Mouse (Mus musculus): ENCODE measurements around the gene Gm9376. TPM values are rescaled to one million over a fixed set of nuclear protein-coding genes. Genes with fewer than 3 reads are reported as not detected.

Gm9376 gene
- polyA plus RNA-seq, 1 experiment from 2014 or later: not detected

DNA sequence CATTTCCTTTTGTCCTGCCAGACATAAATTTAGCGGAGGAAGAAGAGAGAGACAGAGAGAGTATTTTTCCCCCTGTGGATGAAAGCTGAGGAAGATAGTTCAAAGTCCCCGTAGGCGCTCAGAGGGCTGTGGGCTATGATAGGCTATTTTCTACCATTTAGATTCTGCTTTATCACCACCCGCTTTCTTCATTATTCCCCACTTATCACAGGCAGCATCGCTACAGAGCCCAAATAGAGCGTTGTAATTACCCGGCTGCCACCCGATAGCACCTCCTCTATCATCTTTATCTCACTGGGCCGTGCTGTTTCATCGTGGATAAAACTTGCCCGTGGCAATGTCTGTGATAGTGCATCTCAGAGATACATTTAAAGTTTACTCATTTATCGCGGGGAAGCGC, 35.8 kb downstream of the Gm9376 start:
- 88% methylated on average over 14 of the region's 14 CpGs for WGBS
- DNase-seq (ENCODE audit: low spot score) (no peak), ATAC-seq (replicated peaks; ENCODE audit: low FRiP score) (no peak)
- Histone ChIP-seq H3K4me3 (ENCODE audit: low read depth, low read length) (no peak overlapping the region), H3K9me3 (ENCODE audit: control insufficient read depth, low read length) (no peaks in the 10 kb centered on the region), H3K9ac (ENCODE audit: low read length) (no peak overlapping the region), H3K27me3 (ENCODE audit: control insufficient read depth, insufficient read depth, low read length) (no peaks in the 10 kb centered on the region), H3K4me2 (ENCODE audit: low read depth, low read length, severe bottlenecking) (no peak overlapping the region), H3K27ac (ENCODE audit: low read depth, low read length) (no peak overlapping the region), H3K4me1 (replicated peaks; ENCODE audit: control insufficient read depth, insufficient read depth, low read length) (no peaks in the 10 kb centered on the region), H3K36me3 (ENCODE audit: control insufficient read depth, insufficient read depth, low read length) (no peaks in the 10 kb centered on the region)

- no peak overlapping the region for H3K4me2 ChIP-seq (ENCODE audit: low read depth, low read length, severe bottlenecking)
- no peak overlapping the region for H3K9ac ChIP-seq (ENCODE audit: low read length)
- H3K36me3 ChIP-seq (ENCODE audit: control insufficient read depth, insufficient read depth, low read length): no peaks in the 10 kb centered on the region
- no peak for ATAC-seq (replicated peaks; ENCODE audit: low FRiP score)
- no peak overlapping the region for H3K4me3 ChIP-seq (ENCODE audit: low read depth, low read length)
- H3K27me3 ChIP-seq (ENCODE audit: control insufficient read depth, insufficient read depth, low read length): no peaks in the 10 kb centered on the region
- no peak overlapping the region for H3K27ac ChIP-seq (ENCODE audit: low read depth, low read length)
- no peaks in the 10 kb centered on the region for H3K4me1 ChIP-seq (replicated peaks; ENCODE audit: control insufficient read depth, insufficient read depth, low read length)
- WGBS: 82% methylated on average over 9 of the region's 9 CpGs
- H3K9me3 ChIP-seq (ENCODE audit: control insufficient read depth, low read length): no peaks in the 10 kb centered on the region
- DNase-seq (ENCODE audit: low spot score): peak; percentile 15
Observed at GRCm38 (mm10) chr14:118304560-118304959, 37.8 kb downstream of the Gm9376 start.

- Histone ChIP-seq H3K4me2 (ENCODE audit: low read depth, low read length, severe bottlenecking) (no peak overlapping the region), H3K27me3 (ENCODE audit: control insufficient read depth, insufficient read depth, low read length) (no peaks in the 10 kb centered on the region), H3K4me3 (ENCODE audit: low read depth, low read length) (no peak overlapping the region), H3K36me3 (ENCODE audit: control insufficient read depth, insufficient read depth, low read length) (no peaks in the 10 kb centered on the region), H3K9me3 (ENCODE audit: control insufficient read depth, low read length) (no peaks in the 10 kb centered on the region), H3K9ac (ENCODE audit: low read length) (no peak overlapping the region), H3K27ac (ENCODE audit: low read depth, low read length) (no peak overlapping the region), H3K4me1 (replicated peaks; ENCODE audit: control insufficient read depth, insufficient read depth, low read length) (no peaks in the 10 kb centered on the region)
- DNase-seq (ENCODE audit: low spot score): no peak
- WGBS: 80% methylated on average over 9 of the region's 9 CpGs
- no peak for ATAC-seq (replicated peaks; ENCODE audit: low FRiP score)
Observed at GRCm38 (mm10) chr14:118305951-118306350, 39.2 kb downstream of the Gm9376 start.

DNA sequence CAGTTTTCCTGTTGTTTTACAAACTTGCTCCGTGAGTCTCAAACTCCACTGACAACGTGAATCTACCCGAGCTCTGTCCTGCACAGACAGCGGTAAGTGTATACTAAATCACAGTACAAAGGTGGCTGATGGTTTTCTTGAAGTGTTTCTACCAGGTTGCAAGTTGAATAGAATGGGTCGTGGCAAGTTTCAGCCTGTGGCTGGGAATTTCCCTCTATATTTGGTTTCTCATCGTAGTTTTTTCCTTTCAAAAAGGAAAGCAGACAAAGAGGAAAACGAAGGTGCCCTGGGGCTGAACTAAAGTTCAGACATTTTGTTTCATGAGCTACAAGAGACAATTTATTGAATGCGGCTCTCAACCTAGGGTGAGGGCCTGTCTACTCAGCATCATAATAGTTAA, 40.3 kb downstream of the Gm9376 start:
- H3K4me2 ChIP-seq (ENCODE audit: low read depth, low read length, severe bottlenecking): no peak overlapping the region
- H3K9me3 ChIP-seq (ENCODE audit: control insufficient read depth, low read length): no peaks in the 10 kb centered on the region
- 85% methylated on average over 8 of the region's 8 CpGs for WGBS
- no peaks in the 10 kb centered on the region for H3K4me1 ChIP-seq (replicated peaks; ENCODE audit: control insufficient read depth, insufficient read depth, low read length)
- no peaks in the 10 kb centered on the region for H3K36me3 ChIP-seq (ENCODE audit: control insufficient read depth, insufficient read depth, low read length)
- no peak overlapping the region for H3K9ac ChIP-seq (ENCODE audit: low read length)
- H3K4me3 ChIP-seq (ENCODE audit: low read depth, low read length): no peak overlapping the region
- H3K27ac ChIP-seq (ENCODE audit: low read depth, low read length): no peak overlapping the region
- ATAC-seq (replicated peaks; ENCODE audit: low FRiP score) (no peak), DNase-seq (ENCODE audit: low spot score) (no peak)
- no peaks in the 10 kb centered on the region for H3K27me3 ChIP-seq (ENCODE audit: control insufficient read depth, insufficient read depth, low read length)

- Histone ChIP-seq H3K27ac (ENCODE audit: low read depth, low read length) (no peak overlapping the region), H3K4me2 (ENCODE audit: low read depth, low read length, severe bottlenecking) (no peak overlapping the region), H3K9me3 (ENCODE audit: control insufficient read depth, low read length) (no peaks in the 10 kb centered on the region), H3K9ac (ENCODE audit: low read length) (no peak overlapping the region), H3K36me3 (ENCODE audit: control insufficient read depth, insufficient read depth, low read length) (no peaks in the 10 kb centered on the region), H3K4me1 (replicated peaks; ENCODE audit: control insufficient read depth, insufficient read depth, low read length) (no peaks in the 10 kb centered on the region), H3K27me3 (ENCODE audit: control insufficient read depth, insufficient read depth, low read length) (no peaks in the 10 kb centered on the region), H3K4me3 (ENCODE audit: low read depth, low read length) (no peak overlapping the region)
- ATAC-seq (replicated peaks; ENCODE audit: low FRiP score) (no peak), DNase-seq (ENCODE audit: low spot score) (no peak)
- WGBS: 93% methylated on average over 8 of the region's 8 CpGs
Observed at GRCm38 (mm10) chr14:118311703-118312102, 44.9 kb downstream of the Gm9376 start.

DNA sequence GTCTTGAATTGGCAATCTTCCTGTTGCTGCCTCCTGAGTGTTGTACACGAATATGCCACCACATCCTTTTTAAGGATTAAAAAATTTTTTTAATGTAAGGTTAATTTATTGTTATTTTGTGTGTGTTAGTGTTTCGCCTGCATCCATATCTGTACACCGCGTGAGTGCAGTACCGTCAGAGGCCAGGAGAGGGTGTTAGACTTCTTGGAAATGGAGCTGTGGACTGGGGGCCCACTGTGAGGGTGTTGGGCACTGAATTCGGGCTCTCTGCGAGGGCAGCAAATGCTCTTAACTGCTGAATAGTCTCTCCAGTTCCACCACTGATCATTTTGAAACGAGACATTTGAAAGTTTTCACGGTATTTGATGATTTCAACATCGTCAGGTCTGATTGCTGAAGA, 45.9 kb downstream of the Gm9376 start:
- Histone ChIP-seq H3K36me3 (ENCODE audit: control insufficient read depth, insufficient read depth, low read length) (no peaks in the 10 kb centered on the region), H3K9ac (ENCODE audit: low read length) (no peak overlapping the region), H3K9me3 (ENCODE audit: control insufficient read depth, low read length) (no peaks in the 10 kb centered on the region), H3K4me2 (ENCODE audit: low read depth, low read length, severe bottlenecking) (no peak overlapping the region), H3K4me1 (replicated peaks; ENCODE audit: control insufficient read depth, insufficient read depth, low read length) (no peaks in the 10 kb centered on the region), H3K27me3 (ENCODE audit: control insufficient read depth, insufficient read depth, low read length) (no peaks in the 10 kb centered on the region; the same call in 1 of the 2 replicates), H3K4me3 (ENCODE audit: low read depth, low read length) (no peak overlapping the region), H3K27ac (ENCODE audit: low read depth, low read length) (no peak overlapping the region)
- 91% methylated on average over 10 of the region's 10 CpGs for WGBS
- ATAC-seq (replicated peaks; ENCODE audit: low FRiP score): no peak
- peak; percentile 41 for DNase-seq (ENCODE audit: low spot score)

GRCm38 (mm10) chr14:118313931-118314330, 47.2 kb downstream of the Gm9376 start:
- DNase-seq (ENCODE audit: low spot score): peak; percentile 35
- Histone ChIP-seq H3K4me2 (ENCODE audit: low read depth, low read length, severe bottlenecking) (no peak overlapping the region), H3K4me1 (replicated peaks; ENCODE audit: control insufficient read depth, insufficient read depth, low read length) (0 out of 2 replicates have a peak, but pooled peaks cover 3% of the 10 kb centered on the region), H3K27ac (ENCODE audit: low read depth, low read length) (no peak overlapping the region), H3K4me3 (ENCODE audit: low read depth, low read length) (no peak overlapping the region), H3K27me3 (ENCODE audit: control insufficient read depth, insufficient read depth, low read length) (peaks cover 4% of the 10 kb centered on the region; the same call in 1 of the 2 replicates), H3K9me3 (ENCODE audit: control insufficient read depth, low read length) (no peaks in the 10 kb centered on the region), H3K9ac (ENCODE audit: low read length) (no peak overlapping the region), H3K36me3 (ENCODE audit: control insufficient read depth, insufficient read depth, low read length) (no peaks in the 10 kb centered on the region)
- no peak for ATAC-seq (replicated peaks; ENCODE audit: low FRiP score)
- 91% methylated on average over 3 of the region's 3 CpGs for WGBS

- ATAC-seq (replicated peaks; ENCODE audit: low FRiP score) (no peak), DNase-seq (ENCODE audit: low spot score) (peak; percentile 32)
- Histone ChIP-seq H3K4me3 (ENCODE audit: low read depth, low read length) (no peak overlapping the region), H3K27ac (ENCODE audit: low read depth, low read length) (no peak overlapping the region), H3K9ac (ENCODE audit: low read length) (no peak overlapping the region), H3K4me2 (ENCODE audit: low read depth, low read length, severe bottlenecking) (no peak overlapping the region), H3K4me1 (replicated peaks; ENCODE audit: control insufficient read depth, insufficient read depth, low read length) (peaks cover 7% of the 10 kb centered on the region; the same call in 1 of the 2 replicates), H3K9me3 (ENCODE audit: control insufficient read depth, low read length) (no peaks in the 10 kb centered on the region), H3K36me3 (ENCODE audit: control insufficient read depth, insufficient read depth, low read length) (no peaks in the 10 kb centered on the region), H3K27me3 (ENCODE audit: control insufficient read depth, insufficient read depth, low read length) (peaks cover 6% of the 10 kb centered on the region; the same call in 1 of the 2 replicates)
- WGBS: 79% methylated on average over 9 of the region's 9 CpGs
Observed at GRCm38 (mm10) chr14:118317260-118317659, 50.5 kb downstream of the Gm9376 start.

Measured in forebrain, embryonic 11.5 days (tissue).